Mouse (Mus musculus) stomach, embryonic 14.5 days (tissue): ENCODE results near the gene Inafm1. TPM values are rescaled to one million over a fixed set of nuclear protein-coding genes. Genes with fewer than 3 reads are reported as not detected.
A peak's percentile ranks its signal among the peaks of the same experiment; 100 is the strongest.
"Not testable (repeated sequence)": the region's sequence is repeated elsewhere in the genome, so short reads cannot be mapped to it uniquely, and the experiment has no call there.

Source experiments
- ATAC-seq: fragments of 200-750 bp; cut with Nextera tagmentation; 2 replicates; pipeline ENCODE4 v1.8.0; 2017; ENCODE audit warnings: low read depth, moderate TSS enrichment; ENCODE audit not compliant: insufficient number of reproducible peaks, insufficient read depth, low FRiP score
- H3K27ac ChIP-seq: fragments of 300-500 bp; sonication (generic); 2 replicates; pipeline ENCODE4 v1.5.1; 2014; ENCODE audit warnings: mild to moderate bottlenecking, low read length, moderate library complexity, mixed read lengths
- H3K27me3 ChIP-seq: fragments of 300-500 bp; sonication (generic); 2 replicates; pipeline ENCODE4 v1.6.1; 2014; ENCODE audit warnings: low read length, control low read depth, mixed read lengths; ENCODE audit not compliant: control insufficient read depth, insufficient read depth
- H3K36me3 ChIP-seq: fragments of 300-500 bp; sonication (generic); 2 replicates; pipeline ENCODE4 v1.6.1; 2014; ENCODE audit warnings: mild to moderate bottlenecking, control low read depth, low read length, moderate library complexity, mixed read lengths; ENCODE audit not compliant: control insufficient read depth, insufficient read depth
- H3K4me1 ChIP-seq: fragments of 300-500 bp; sonication (generic); 2 replicates; pipeline ENCODE4 v1.6.1; 2014; ENCODE audit warnings: low read length, control low read depth, mixed read lengths; ENCODE audit not compliant: control insufficient read depth, insufficient read depth
- H3K4me2 ChIP-seq: fragments of 300-500 bp; sonication (generic); replicated peaks from 2 replicates; pipeline ENCODE4 v1.6.1; 2014; ENCODE audit warnings: low read depth, low read length, control low read depth
- H3K4me3 ChIP-seq: fragments of 300-500 bp; sonication (generic); 2 replicates; pipeline ENCODE4 v1.5.1; 2014; ENCODE audit warnings: low read depth, low read length, control low read depth
- H3K9ac ChIP-seq: fragments of 300-500 bp; sonication (generic); replicated peaks from 2 replicates; pipeline ENCODE4 v1.6.1; 2014; ENCODE audit warnings: low read depth, mild to moderate bottlenecking, control low read depth, low read length, moderate library complexity, mixed read lengths
- H3K9me3 ChIP-seq: fragments of 300-500 bp; sonication (generic); 2 replicates; pipeline ENCODE4 v1.6.1; 2016; ENCODE audit warnings: low read depth, low read length, control low read depth; ENCODE audit not compliant: control insufficient read depth
- WGBS: fragments of 180-500 bp; shearing (Covaris S2); extraction: QIAGEN DNeasy Blood & Tissue Kit; methylation state at CpG from one replicate; pipeline ENCODE4 v1.1.7; 2014; 5-methylcytosine and 5-hydroxymethylcytosine counted together
- polyA plus RNA-seq: library from polyadenylated mRNA; unstranded; fragments of >200 nt; fragmentation: Nextera tagmentation; extraction: Ambion mirVana; gene quantifications from 2 replicates; pipeline ENCODE4 v1.2.1, GENCODE M21; 2014

The Inafm1 gene
- polyA plus RNA-seq, 1 experiment from 2014 or later: 19.5 TPM

DNA sequence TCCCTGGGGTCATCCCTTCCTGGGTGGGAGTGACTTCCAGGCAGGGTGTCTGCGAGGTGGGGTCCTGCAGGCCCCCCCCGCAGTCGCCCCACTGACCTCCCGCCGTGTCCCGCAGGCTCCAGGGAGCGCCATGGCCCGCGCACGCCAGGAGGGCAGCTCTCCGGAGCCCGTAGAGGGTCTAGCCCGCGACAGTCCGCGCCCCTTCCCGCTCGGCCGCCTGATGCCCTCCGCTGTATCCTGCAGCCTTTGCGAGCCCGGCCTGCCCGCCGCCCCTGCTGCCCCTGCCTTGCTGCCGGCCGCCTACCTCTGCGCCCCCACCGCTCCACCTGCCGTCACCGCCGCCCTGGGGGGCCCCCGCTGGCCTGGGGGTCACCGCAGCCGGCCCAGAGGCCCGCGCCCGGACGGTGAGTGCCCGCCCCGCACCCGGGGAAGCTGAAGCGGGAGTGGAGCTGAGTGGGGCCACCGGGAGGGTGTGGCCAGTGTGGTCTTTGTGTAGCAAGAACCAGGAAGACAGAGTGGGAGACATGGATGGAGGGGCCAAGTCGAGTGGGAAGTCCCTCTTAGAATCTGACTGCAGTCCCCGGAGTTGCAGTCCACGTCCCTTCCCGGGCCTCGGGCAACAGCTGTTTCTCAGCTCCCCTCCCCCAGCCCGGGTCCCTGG, 38.7 kb upstream of the Inafm1 start:
- peak overlapping the region; percentile 87 for H3K9ac ChIP-seq
- no peaks in the 10 kb centered on the region for H3K27me3 ChIP-seq
- WGBS: under 1% methylated on average over 48 of the region's 49 CpGs
- H3K4me2 ChIP-seq: peak overlapping the region; percentile 99
- no peaks in the 10 kb centered on the region for H3K36me3 ChIP-seq
- 0 out of 2 replicates have a peak, but pooled peaks have one; percentile 7 for ATAC-seq
- peaks cover 38% of the 10 kb centered on the region for H3K4me1 ChIP-seq
- H3K4me3 ChIP-seq: peak overlapping the region; percentile 74
- no peaks in the 10 kb centered on the region for H3K9me3 ChIP-seq
- H3K27ac ChIP-seq: peak overlapping the region; percentile 97

DNA sequence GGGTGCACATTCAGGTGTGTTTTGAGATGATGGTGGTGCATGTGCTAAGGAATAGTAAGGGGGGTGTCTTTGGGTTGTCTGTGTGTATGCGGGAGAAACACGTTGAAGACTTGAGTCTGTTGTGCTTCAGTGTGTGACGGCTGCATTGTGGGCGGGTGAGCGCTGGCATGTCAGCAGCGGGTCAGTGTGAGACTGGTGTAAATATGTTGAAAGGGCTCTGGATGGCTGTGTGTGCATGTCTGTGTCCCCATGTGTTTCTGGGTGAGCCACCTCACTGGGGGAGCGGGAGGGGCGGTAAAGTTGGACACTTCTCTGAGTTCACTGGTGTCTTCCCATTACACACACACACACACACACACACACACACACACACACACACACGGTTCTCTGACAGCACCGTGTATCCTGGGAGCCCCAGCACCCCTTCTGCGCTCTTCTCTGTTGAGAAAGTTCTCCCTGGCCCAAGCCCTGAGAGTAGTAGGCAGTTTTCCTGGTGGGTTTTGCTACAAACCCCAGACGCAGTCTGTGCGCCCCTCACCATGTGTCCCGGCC, 38.1 kb upstream of the Inafm1 start:
- Histone ChIP-seq H3K4me1 (peaks cover 38% of the 10 kb centered on the region), H3K9me3 (no peaks in the 10 kb centered on the region), H3K27me3 (no peaks in the 10 kb centered on the region), H3K4me3 (peak overlapping the region; percentile 74), H3K27ac (peak overlapping the region; percentile 97; the same call in 1 of the 2 replicates), H3K36me3 (no peaks in the 10 kb centered on the region), H3K4me2 (peak overlapping the region; percentile 99), H3K9ac (peak overlapping the region; percentile 87)
- 4% methylated on average over 14 of the region's 14 CpGs for WGBS
- no peak for ATAC-seq

DNA sequence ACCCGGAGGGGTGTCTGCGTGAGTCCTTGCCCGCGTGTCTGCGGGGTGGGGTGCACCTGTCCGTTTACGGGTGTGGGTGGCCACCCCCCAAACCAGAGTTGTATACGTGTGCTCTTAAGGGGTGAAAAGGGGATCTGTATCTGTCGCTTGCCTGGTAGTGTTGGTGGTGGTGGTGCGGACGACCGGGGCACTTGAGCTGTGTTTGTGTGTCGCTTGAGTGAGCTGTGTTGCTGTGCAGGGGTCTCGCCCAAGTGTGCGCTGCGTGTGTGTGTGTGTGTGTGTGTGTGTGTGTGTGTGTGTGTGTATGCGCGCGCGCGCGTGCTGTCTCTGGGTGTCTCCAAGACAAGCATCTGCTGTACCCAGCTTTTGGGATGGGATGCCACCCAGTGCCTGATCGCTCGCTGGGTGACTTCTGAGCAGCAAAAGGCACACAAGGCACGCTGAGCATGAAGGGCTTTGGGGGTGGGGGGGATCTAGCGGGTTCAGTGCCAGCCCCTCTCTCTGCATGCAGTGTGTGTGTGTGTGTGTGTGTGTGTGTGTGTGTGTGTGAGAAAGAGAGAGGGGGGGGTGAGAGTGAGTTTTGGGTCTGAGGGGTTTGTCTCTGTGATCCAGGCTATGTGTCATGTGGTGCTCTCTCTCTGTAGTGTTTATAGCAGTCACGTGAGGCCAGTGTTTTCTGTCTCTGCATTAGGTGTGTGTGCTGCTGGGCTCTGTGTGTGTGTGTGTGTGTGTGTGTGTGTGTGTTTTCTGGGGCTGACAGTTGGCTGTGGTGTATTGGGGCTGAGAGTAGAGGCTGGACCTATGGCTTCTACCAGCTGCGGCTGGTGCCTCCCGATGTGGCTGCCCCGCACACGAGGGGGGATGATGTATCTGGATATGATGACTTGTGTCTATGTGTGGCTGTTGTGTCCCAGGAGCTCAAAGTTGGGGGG, 37.4 kb upstream of the Inafm1 start:
- 1% methylated on average over 26 of the region's 31 CpGs for WGBS
- H3K27ac ChIP-seq: peak overlapping the region; percentile 33; the same call in 1 of the 2 replicates
- H3K27me3 ChIP-seq: no peaks in the 10 kb centered on the region
- H3K4me3 ChIP-seq: peak overlapping the region; percentile 74
- no peak for ATAC-seq
- H3K9me3 ChIP-seq: no peaks in the 10 kb centered on the region
- peak overlapping the region; percentile 50; the same call in 1 of the 2 replicates for H3K9ac ChIP-seq
- peak overlapping the region; percentile 99 for H3K4me2 ChIP-seq
- H3K4me1 ChIP-seq: peaks cover 38% of the 10 kb centered on the region
- H3K36me3 ChIP-seq: no peaks in the 10 kb centered on the region

DNA sequence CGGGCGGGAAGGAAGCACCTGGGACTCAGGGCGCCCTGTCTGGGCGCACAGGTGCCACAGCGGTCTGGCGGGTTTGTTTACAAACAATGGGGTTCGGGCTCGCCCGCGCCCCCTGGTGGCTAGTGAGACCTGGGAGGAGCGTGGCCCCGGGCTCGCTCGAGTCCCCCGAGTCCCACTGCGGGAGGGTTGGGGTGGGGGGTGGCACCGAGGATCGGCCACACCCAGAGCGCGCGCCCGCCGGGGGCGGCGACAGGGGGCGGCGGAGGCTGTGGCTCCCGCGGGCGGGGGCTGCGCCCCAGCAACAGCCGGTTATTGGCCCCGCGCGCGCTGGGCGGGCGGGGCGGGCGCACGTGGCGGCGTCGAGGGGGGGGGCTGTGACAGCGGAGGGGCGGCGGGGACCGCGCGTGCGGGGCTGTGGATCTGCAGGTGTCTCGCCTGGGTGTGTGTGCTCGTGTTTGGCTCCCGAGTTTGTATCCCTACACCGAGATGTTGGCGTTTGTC, 36.7 kb upstream of the Inafm1 start:
- no peaks in the 10 kb centered on the region for H3K27me3 ChIP-seq
- H3K27ac ChIP-seq: peak overlapping the region; percentile 33; the same call in 1 of the 2 replicates
- peak overlapping the region; percentile 50 for H3K9ac ChIP-seq
- ATAC-seq: 0 out of 2 replicates have a peak, but pooled peaks have one; percentile 3
- H3K4me1 ChIP-seq: peaks cover 38% of the 10 kb centered on the region
- no peaks in the 10 kb centered on the region for H3K36me3 ChIP-seq
- H3K4me3 ChIP-seq: peak overlapping the region; percentile 70
- peak overlapping the region; percentile 99 for H3K4me2 ChIP-seq
- H3K9me3 ChIP-seq: no peaks in the 10 kb centered on the region
- WGBS: 0% methylated on average over 49 of the region's 56 CpGs

DNA sequence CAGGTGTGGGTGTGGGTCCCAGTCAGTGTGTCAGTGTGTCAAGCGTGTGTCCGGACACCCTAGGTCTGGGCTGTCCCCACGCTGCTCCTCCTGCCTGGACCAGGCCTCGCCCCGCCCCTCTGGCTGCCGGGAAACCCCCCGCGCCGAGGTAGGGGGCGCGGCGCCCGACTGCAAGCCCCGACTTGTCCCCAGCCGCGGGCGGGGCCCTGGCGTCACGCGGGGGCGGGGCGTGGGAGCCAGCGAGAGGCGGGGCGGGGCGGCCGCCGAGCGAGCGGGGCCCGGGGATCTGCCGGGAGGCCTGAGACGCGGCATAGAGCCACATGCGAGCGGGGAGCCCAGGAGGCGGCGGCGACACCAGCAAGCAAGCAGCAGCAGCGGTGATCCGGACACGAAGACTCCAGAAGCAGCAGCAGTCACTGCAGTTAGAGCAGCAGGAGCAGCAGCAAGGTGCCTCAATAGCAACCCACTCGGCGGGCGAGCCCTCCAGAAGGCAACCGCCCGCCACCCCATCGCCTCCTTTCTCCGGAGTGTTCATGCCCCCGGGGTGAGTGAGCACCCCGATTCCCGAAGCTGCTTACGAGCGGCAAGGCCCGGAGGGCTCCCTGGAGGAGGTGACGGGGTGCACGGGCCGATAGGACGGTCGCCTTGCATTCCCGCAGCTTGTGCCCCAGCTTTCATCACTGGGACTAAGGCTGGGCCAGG, 36.1 kb upstream of the Inafm1 start:
- under 1% methylated on average over 56 of the region's 61 CpGs for WGBS
- Histone ChIP-seq H3K9ac (peak overlapping the region; percentile 50), H3K36me3 (no peaks in the 10 kb centered on the region), H3K4me1 (peaks cover 38% of the 10 kb centered on the region), H3K4me3 (peak overlapping the region; percentile 70), H3K9me3 (no peaks in the 10 kb centered on the region), H3K27me3 (no peaks in the 10 kb centered on the region), H3K4me2 (peak overlapping the region; percentile 99), H3K27ac (peak overlapping the region; percentile 23; the same call in 1 of the 2 replicates)
- peak; percentile 30; the same call in 1 of the 2 replicates for ATAC-seq

DNA sequence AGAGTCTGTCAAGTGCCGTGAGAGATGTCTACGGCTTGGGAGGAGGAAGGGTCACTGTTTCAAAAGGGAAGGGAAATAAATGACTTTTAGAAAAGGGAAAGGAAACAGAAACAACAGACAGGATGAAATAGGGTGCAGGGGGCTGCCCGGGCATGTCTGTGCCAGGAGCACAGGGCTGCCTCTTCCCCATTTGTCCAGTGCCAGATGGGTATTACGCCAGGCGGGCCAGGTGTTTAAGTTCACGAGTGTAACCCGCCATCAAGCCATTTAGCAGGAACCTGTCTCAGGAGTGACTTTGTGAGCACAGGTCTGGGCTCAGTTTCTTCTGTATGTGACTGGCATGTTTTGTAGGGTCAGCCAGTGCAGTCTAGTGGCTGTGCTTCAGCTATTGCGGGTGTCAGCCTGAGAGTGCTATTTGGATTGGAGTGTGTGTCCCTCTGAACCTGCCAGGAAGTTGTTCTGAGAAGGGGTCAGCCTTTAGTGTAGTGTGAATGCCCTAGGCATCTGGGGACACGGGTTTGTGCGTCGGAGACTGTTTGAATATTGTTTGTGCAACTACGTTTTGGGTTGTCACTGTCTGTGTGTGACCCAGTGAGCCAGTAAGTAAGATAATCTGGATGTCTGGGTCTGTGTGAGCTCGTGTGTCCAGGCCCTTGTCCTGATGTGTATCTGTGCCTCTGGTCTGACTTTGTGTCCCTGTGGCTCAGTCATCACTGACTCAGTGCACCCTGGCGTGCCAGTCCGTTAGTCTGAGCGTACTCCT, 35.3 kb upstream of the Inafm1 start:
- Histone ChIP-seq H3K27ac (peak overlapping the region; percentile 23; the same call in 1 of the 2 replicates), H3K4me1 (peaks cover 38% of the 10 kb centered on the region), H3K4me2 (peak overlapping the region; percentile 99), H3K36me3 (no peaks in the 10 kb centered on the region), H3K4me3 (peak overlapping the region; percentile 70), H3K9me3 (no peaks in the 10 kb centered on the region), H3K27me3 (no peaks in the 10 kb centered on the region), H3K9ac (no peak overlapping the region)
- WGBS: 33% methylated on average over 16 of the region's 16 CpGs
- no peak for ATAC-seq

DNA sequence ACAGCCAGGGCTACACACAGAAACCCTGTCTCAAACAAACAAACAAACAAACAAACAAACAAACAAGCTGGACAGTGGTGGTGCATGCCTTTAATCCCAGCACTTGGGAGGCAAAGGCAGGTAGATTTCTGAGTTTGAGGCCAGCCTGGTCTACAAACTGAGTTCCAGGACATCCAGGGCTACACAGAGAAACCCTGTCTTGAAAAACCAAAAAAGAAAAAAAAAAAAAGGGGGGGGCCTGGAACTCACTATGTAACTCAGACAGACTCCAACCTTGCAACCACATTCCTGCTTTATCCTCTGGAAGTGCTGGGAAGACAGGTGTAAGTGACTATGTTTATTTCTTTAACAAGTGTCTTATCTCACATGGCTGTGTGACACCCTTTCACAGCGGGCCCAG, 34.7 kb upstream of the Inafm1 start, which contains the start of gene Bbc3:
Gene Bbc3 (plus strand): TSS at position 301 of the 400 bp plus-strand sequence.
- ATAC-seq, H3K27me3 ChIP-seq, H3K9me3 ChIP-seq, H3K36me3 ChIP-seq, H3K9ac ChIP-seq: not testable (repeated sequence)
- peak within 1 kb of the TSS; percentile 23; the same call in 1 of the 2 replicates for H3K27ac ChIP-seq
- WGBS: 29% methylated on average over 1 of the region's 1 CpGs
- peak within 1 kb of the TSS; percentile 70 for H3K4me3 ChIP-seq
- peaks cover 35% of the 10 kb centered on the region for H3K4me1 ChIP-seq
- H3K4me2 ChIP-seq: peak within 1 kb of the TSS; percentile 99
